Mouse (Mus musculus): ENCODE results near the gene Gm17268.

GRCm38 (mm10) chr11:82080865-82081264, 42.5 kb upstream of the Gm17268 start:
- TF ChIP-seq FLI1 (IDR thresholded peaks at IDR 0.05; ENCODE audit: low read length) (no peak), GATA1 (IDR thresholded peaks at IDR 0.05; ENCODE audit: borderline replicate concordance, low read length) (no peak)
